Mouse (Mus musculus) 3134 (cell line): Measurements from ENCODE around the gene Mmaa.
A peak's percentile ranks its signal among the peaks of the same experiment; 100 is the strongest.

Experiments used
- DNase-seq: peaks from one replicate; pipeline ENCODE4 v3.0.0-alpha.2; 2011; ENCODE audit warnings: low spot score; ENCODE audit not compliant: insufficient read length; ENCODE audit errors: extremely low read depth

Gene Mmaa

GRCm38 (mm10) chr8:79225586-79225985, 69.2 kb downstream of the Mmaa start:
- DNase-seq: no peak

GRCm38 (mm10) chr8:79224363-79224762, 70.4 kb downstream of the Mmaa start:
- no peak for DNase-seq

GRCm38 (mm10) chr8:79222752-79223141, 72.0 kb downstream of the Mmaa start:
- DNase-seq: no peak

GRCm38 (mm10) chr8:79222106-79222751, 72.5 kb downstream of the Mmaa start:
- DNase-seq: peak; percentile 33
